Mouse (Mus musculus) heart, postnatal 0 days (tissue): ENCODE measurements around the gene Dnajc3.
"Not testable (repeated sequence)": the region's sequence is repeated elsewhere in the genome, so short reads cannot be mapped to it uniquely, and the experiment has no call there.

Experiments
- CTCF ChIP-seq: IDR thresholded peaks from 2 replicates; pipeline ENCODE4 v1.5.1; 2016; ENCODE audit warnings: antibody characterized with exemption, control low read depth, low read depth
- EP300 ChIP-seq: IDR thresholded peaks from 2 replicates; pipeline ENCODE4 v1.6.1; 2016; ENCODE audit warnings: antibody characterized with exemption, low read depth

GRCm38 (mm10) chr14:118981711-118982428, 44.1 kb downstream of the Dnajc3 start:
- not testable (repeated sequence) for TF ChIP-seq CTCF, EP300
